Mouse (Mus musculus): ENCODE measurements around the gene Fip1l1.
A peak's percentile ranks its signal among the peaks of the same experiment; 100 is the strongest.

DNA sequence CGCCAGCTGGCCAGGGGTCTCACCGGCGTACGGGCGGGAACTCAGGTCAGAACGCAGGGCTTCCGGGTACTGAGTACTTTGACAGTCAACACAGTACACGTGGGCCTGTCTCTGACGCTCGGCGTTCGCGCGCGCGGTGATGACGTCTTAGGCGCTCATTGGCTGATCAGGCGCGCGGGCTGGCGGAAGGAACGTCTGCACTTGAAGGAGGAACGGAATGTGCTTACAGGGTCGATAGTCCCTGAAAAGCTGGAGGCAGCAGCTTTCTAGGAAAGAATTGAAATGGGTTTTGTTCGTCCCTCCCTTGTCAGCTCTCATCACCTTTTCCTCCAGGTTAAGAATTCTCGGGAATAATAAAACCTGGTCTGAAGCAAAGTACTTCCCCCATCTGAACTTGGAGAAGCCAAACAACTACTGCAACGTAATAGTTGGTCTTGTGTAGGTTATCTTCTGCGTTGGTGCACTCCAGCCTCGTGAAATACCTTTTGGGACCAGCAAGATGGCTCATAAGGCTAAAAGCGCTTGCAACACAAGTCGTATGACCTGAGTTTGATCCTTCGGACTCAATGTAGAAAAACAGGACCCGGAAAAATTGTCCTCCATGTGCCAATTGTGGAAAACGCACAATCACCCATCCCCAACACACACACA lies 3.5 kb upstream of the Fip1l1 start, which contains the start of gene Scfd2:
- TF ChIP-seq CTCF (IDR thresholded peaks at IDR 0.05; ENCODE audit: control insufficient read depth, insufficient read depth, low read length) (no peak), POLR2A (IDR thresholded peaks at IDR 0.05; ENCODE audit: borderline replicate concordance, control insufficient read depth, low read depth, low read length) (peak; percentile 75; the same call in 1 of the 2 replicates)

Measured in bone marrow, adult 2 months (tissue).